Mouse (Mus musculus): ENCODE data around the gene Gm49388.
"Not testable (repeated sequence)": the region's sequence is repeated elsewhere in the genome, so short reads cannot be mapped to it uniquely, and the experiment has no call there.

- TF ChIP-seq CTCF, EP300 (IDR thresholded peaks at IDR 0.05; ENCODE audit: low read depth): not testable (repeated sequence)
These were observed 9.6 kb upstream of the Gm49388 start for GRCm38 (mm10) chr7:127775837-127776236.
